Mouse (Mus musculus) ES-CJ7 (cell line): ENCODE data around the gene Acot7.

Source experiments
- DNase-seq: peaks from one replicate; pipeline ENCODE4 v3.0.0; 2011; ENCODE audit warnings: low read depth, low spot score

Acot7 gene

GRCm38 (mm10) chr4:152178916-152179705 lies 1.2 kb downstream of the Acot7 start:
- DNase-seq, result no peak

- no peak for DNase-seq
These were observed 2.2 kb downstream of the Acot7 start for GRCm38 (mm10) chr4:152179946-152180660.

- DNase-seq, result no peak
These were observed 4.3 kb downstream of the Acot7 start for GRCm38 (mm10) chr4:152182205-152182604.

GRCm38 (mm10) chr4:152184353-152185035 lies 6.6 kb downstream of the Acot7 start:
- DNase-seq, result peak; percentile 48

GRCm38 (mm10) chr4:152185137-152185509 lies 7.2 kb downstream of the Acot7 start:
- DNase-seq, result peak; percentile 96

- peak; percentile 69 for DNase-seq
These were observed 7.7 kb downstream of the Acot7 start for GRCm38 (mm10) chr4:152185510-152186204.

GRCm38 (mm10) chr4:152186205-152187082 lies 8.5 kb downstream of the Acot7 start:
- DNase-seq, result no peak

GRCm38 (mm10) chr4:152187142-152187541 lies 9.2 kb downstream of the Acot7 start:
- no peak for DNase-seq

GRCm38 (mm10) chr4:152188651-152189050 lies 10.7 kb downstream of the Acot7 start:
- DNase-seq, result no peak

- no peak for DNase-seq
These were observed 11.1 kb downstream of the Acot7 start for GRCm38 (mm10) chr4:152189071-152189470.

- DNase-seq, result no peak
These were observed 11.8 kb downstream of the Acot7 start for GRCm38 (mm10) chr4:152189691-152190090.

- DNase-seq, result no peak
These were observed 12.2 kb downstream of the Acot7 start for GRCm38 (mm10) chr4:152190096-152190653.

GRCm38 (mm10) chr4:152190701-152191100 lies 12.8 kb downstream of the Acot7 start:
- no peak for DNase-seq

- DNase-seq, result no peak
These were observed 14.6 kb downstream of the Acot7 start for GRCm38 (mm10) chr4:152192569-152192968.

GRCm38 (mm10) chr4:152194476-152195175 lies 16.7 kb downstream of the Acot7 start:
- DNase-seq, result peak; percentile 51

- DNase-seq, result no peak
These were observed 18.3 kb downstream of the Acot7 start for GRCm38 (mm10) chr4:152196276-152196675.

GRCm38 (mm10) chr4:152197545-152197944 lies 19.6 kb downstream of the Acot7 start:
- DNase-seq, result no peak

- DNase-seq, result no peak
These were observed 21.7 kb downstream of the Acot7 start for GRCm38 (mm10) chr4:152199617-152200016.

- DNase-seq, result no peak
These were observed 23.6 kb downstream of the Acot7 start for GRCm38 (mm10) chr4:152201492-152201891.

GRCm38 (mm10) chr4:152202418-152202817 lies 24.5 kb downstream of the Acot7 start:
- DNase-seq, result no peak
